Mouse (Mus musculus): ENCODE measurements around the gene Gtpbp6. TPM values are rescaled to one million over a fixed set of nuclear protein-coding genes. Genes with fewer than 3 reads are reported as not detected.

Gtpbp6 gene
- polyA plus RNA-seq, 1 experiment from 2014 or later = 36.4 TPM

GRCm38 (mm10) chr5:110109991-110110441, 2.0 kb upstream of the Gtpbp6 start, which contains the start of gene Zfp605:
TSS of gene Zfp605 (plus strand) at chr5:110110092.
- under 1% methylated on average over 12 of the region's 12 CpGs for WGBS
- Histone ChIP-seq H3K27me3 (ENCODE audit: insufficient read depth, low read length) (no peaks in the 10 kb centered on the region), H3K27ac (ENCODE audit: low read length) (peak within 1 kb of the TSS; percentile 90), H3K9ac (replicated peaks; ENCODE audit: low read length) (peak within 1 kb of the TSS; percentile 76), H3K4me3 (ENCODE audit: low read length) (peak within 1 kb of the TSS; percentile 80), H3K4me1 (ENCODE audit: insufficient read depth, low read length) (peaks cover 14% of the 10 kb centered on the region; the same call in 1 of the 2 replicates), H3K9me3 (ENCODE audit: low read length) (0 out of 2 replicates have a peak, but pooled peaks cover 2% of the 10 kb centered on the region), H3K36me3 (ENCODE audit: insufficient read depth, low read length) (peaks cover 31% of the 10 kb centered on the region), H3K4me2 (replicated peaks; ENCODE audit: low read depth, low read length) (peak within 1 kb of the TSS; percentile 69)
- ATAC-seq (ENCODE audit: low FRiP score, low TSS enrichment) = peak; percentile 28

- H3K36me3 ChIP-seq (ENCODE audit: insufficient read depth, low read length) = peaks cover 39% of the 10 kb centered on the region
- H3K9me3 ChIP-seq (ENCODE audit: low read length) = 0 out of 2 replicates have a peak, but pooled peaks cover 8% of the 10 kb centered on the region
- peak overlapping the region; percentile 99 for H3K27ac ChIP-seq (ENCODE audit: low read length)
- H3K4me1 ChIP-seq (ENCODE audit: insufficient read depth, low read length) = peaks cover 14% of the 10 kb centered on the region; the same call in 1 of the 2 replicates
- no peaks in the 10 kb centered on the region for H3K27me3 ChIP-seq (ENCODE audit: insufficient read depth, low read length)
- no peak for ATAC-seq (ENCODE audit: low FRiP score, low TSS enrichment)
- 0% methylated on average over 7 of the region's 7 CpGs for WGBS
- peak overlapping the region; percentile 76 for H3K4me2 ChIP-seq (replicated peaks; ENCODE audit: low read depth, low read length)
- H3K9ac ChIP-seq (replicated peaks; ENCODE audit: low read length) = peak overlapping the region; percentile 84
- peak overlapping the region; percentile 74 for H3K4me3 ChIP-seq (ENCODE audit: low read length)
Observed at GRCm38 (mm10) chr5:110108305-110108628, 270 bp upstream of the Gtpbp6 start.

GRCm38 (mm10) chr5:110106901-110107564, 964 bp downstream of the Gtpbp6 start:
- 10% methylated on average over 40 of the region's 41 CpGs for WGBS
- Histone ChIP-seq H3K4me1 (ENCODE audit: insufficient read depth, low read length) (peaks cover 16% of the 10 kb centered on the region), H3K27ac (ENCODE audit: low read length) (peak overlapping the region; percentile 99), H3K4me2 (replicated peaks; ENCODE audit: low read depth, low read length) (peak overlapping the region; percentile 76), H3K9ac (replicated peaks; ENCODE audit: low read length) (peak overlapping the region; percentile 84), H3K27me3 (ENCODE audit: insufficient read depth, low read length) (no peaks in the 10 kb centered on the region), H3K36me3 (ENCODE audit: insufficient read depth, low read length) (peaks cover 38% of the 10 kb centered on the region), H3K4me3 (ENCODE audit: low read length) (peak overlapping the region; percentile 74), H3K9me3 (ENCODE audit: low read length) (0 out of 2 replicates have a peak, but pooled peaks cover 8% of the 10 kb centered on the region)
- peak; percentile 49 for ATAC-seq (ENCODE audit: low FRiP score, low TSS enrichment)

- Histone ChIP-seq H3K9me3 (ENCODE audit: low read length) (0 out of 2 replicates have a peak, but pooled peaks cover 8% of the 10 kb centered on the region), H3K36me3 (ENCODE audit: insufficient read depth, low read length) (peaks cover 38% of the 10 kb centered on the region), H3K27ac (ENCODE audit: low read length) (no peak overlapping the region), H3K27me3 (ENCODE audit: insufficient read depth, low read length) (no peaks in the 10 kb centered on the region), H3K9ac (replicated peaks; ENCODE audit: low read length) (peak overlapping the region; percentile 84), H3K4me1 (ENCODE audit: insufficient read depth, low read length) (peaks cover 24% of the 10 kb centered on the region), H3K4me2 (replicated peaks; ENCODE audit: low read depth, low read length) (peak overlapping the region; percentile 76), H3K4me3 (ENCODE audit: low read length) (peak overlapping the region; percentile 74)
- ATAC-seq (ENCODE audit: low FRiP score, low TSS enrichment) = no peak
- 93% methylated on average over 26 of the region's 26 CpGs for WGBS
Observed at GRCm38 (mm10) chr5:110106140-110106871, 1.7 kb downstream of the Gtpbp6 start.

GRCm38 (mm10) chr5:110104616-110105380, 3.2 kb downstream of the Gtpbp6 start:
- no peak overlapping the region for H3K4me2 ChIP-seq (replicated peaks; ENCODE audit: low read depth, low read length)
- WGBS = 93% methylated on average over 36 of the region's 36 CpGs
- no peak for ATAC-seq (ENCODE audit: low FRiP score, low TSS enrichment)

GRCm38 (mm10) chr5:110103901-110104615, 3.9 kb downstream of the Gtpbp6 start:
- WGBS = 95% methylated on average over 27 of the region's 27 CpGs
- no peak for ATAC-seq (ENCODE audit: low FRiP score, low TSS enrichment)
- Histone ChIP-seq H3K4me3 (ENCODE audit: low read length) (no peak overlapping the region), H3K9ac (replicated peaks; ENCODE audit: low read length) (no peak overlapping the region), H3K4me1 (ENCODE audit: insufficient read depth, low read length) (peaks cover 38% of the 10 kb centered on the region), H3K27me3 (ENCODE audit: insufficient read depth, low read length) (no peaks in the 10 kb centered on the region), H3K36me3 (ENCODE audit: insufficient read depth, low read length) (peaks cover 38% of the 10 kb centered on the region), H3K4me2 (replicated peaks; ENCODE audit: low read depth, low read length) (no peak overlapping the region), H3K9me3 (ENCODE audit: low read length) (0 out of 2 replicates have a peak, but pooled peaks cover 8% of the 10 kb centered on the region), H3K27ac (ENCODE audit: low read length) (no peak overlapping the region)

More at GRCm38 (mm10) chr5:110104616-110105380, 3.2 kb downstream of the Gtpbp6 start:
- Histone ChIP-seq H3K4me3 (ENCODE audit: low read length) (no peak overlapping the region), H3K4me1 (ENCODE audit: insufficient read depth, low read length) (peaks cover 34% of the 10 kb centered on the region), H3K27ac (ENCODE audit: low read length) (no peak overlapping the region), H3K27me3 (ENCODE audit: insufficient read depth, low read length) (no peaks in the 10 kb centered on the region), H3K9ac (replicated peaks; ENCODE audit: low read length) (no peak overlapping the region), H3K36me3 (ENCODE audit: insufficient read depth, low read length) (peaks cover 38% of the 10 kb centered on the region), H3K9me3 (ENCODE audit: low read length) (0 out of 2 replicates have a peak, but pooled peaks cover 8% of the 10 kb centered on the region)

- WGBS = 95% methylated on average over 19 of the region's 19 CpGs
- 0 out of 2 replicates have a peak, but pooled peaks cover 8% of the 10 kb centered on the region for H3K9me3 ChIP-seq (ENCODE audit: low read length)
- ATAC-seq (ENCODE audit: low FRiP score, low TSS enrichment) = no peak
- H3K27ac ChIP-seq (ENCODE audit: low read length) = no peak overlapping the region
- no peak overlapping the region for H3K4me2 ChIP-seq (replicated peaks; ENCODE audit: low read depth, low read length)
- no peak overlapping the region for H3K4me3 ChIP-seq (ENCODE audit: low read length)
- H3K36me3 ChIP-seq (ENCODE audit: insufficient read depth, low read length) = peaks cover 38% of the 10 kb centered on the region
- peaks cover 38% of the 10 kb centered on the region for H3K4me1 ChIP-seq (ENCODE audit: insufficient read depth, low read length)
- no peaks in the 10 kb centered on the region for H3K27me3 ChIP-seq (ENCODE audit: insufficient read depth, low read length)
- no peak overlapping the region for H3K9ac ChIP-seq (replicated peaks; ENCODE audit: low read length)
Observed at GRCm38 (mm10) chr5:110102853-110103625, 5.0 kb downstream of the Gtpbp6 start.

- H3K4me1 ChIP-seq (ENCODE audit: insufficient read depth, low read length) = peaks cover 38% of the 10 kb centered on the region
- H3K9ac ChIP-seq (replicated peaks; ENCODE audit: low read length) = no peak overlapping the region
- 0 out of 2 replicates have a peak, but pooled peaks cover 8% of the 10 kb centered on the region for H3K9me3 ChIP-seq (ENCODE audit: low read length)
- H3K36me3 ChIP-seq (ENCODE audit: insufficient read depth, low read length) = peaks cover 38% of the 10 kb centered on the region
- H3K27ac ChIP-seq (ENCODE audit: low read length) = no peak overlapping the region
- no peak overlapping the region for H3K4me3 ChIP-seq (ENCODE audit: low read length)
- 91% methylated on average over 13 of the region's 13 CpGs for WGBS
- no peaks in the 10 kb centered on the region for H3K27me3 ChIP-seq (ENCODE audit: insufficient read depth, low read length)
- no peak for ATAC-seq (ENCODE audit: low FRiP score, low TSS enrichment)
- no peak overlapping the region for H3K4me2 ChIP-seq (replicated peaks; ENCODE audit: low read depth, low read length)
Observed at GRCm38 (mm10) chr5:110102429-110102828, 5.6 kb downstream of the Gtpbp6 start.
